Mouse (Mus musculus) megakaryocyte, embryonic 14.5 days (primary cell): ENCODE measurements around the gene Cmtm8.

Experiments
- FLI1 ChIP-seq: IDR thresholded peaks from 2 replicates; pipeline ENCODE4 v1.6.1; 2012; ENCODE audit warnings: low read length, inconsistent platforms, mixed read lengths
- GATA1 ChIP-seq: IDR thresholded peaks from 3 replicates; pipeline ENCODE4 v1.6.1; 2012; ENCODE audit warnings: mixed read lengths, low read length, inconsistent platforms, borderline replicate concordance

- no peak for TF ChIP-seq GATA1
- no peak for TF ChIP-seq FLI1
These were observed 42.2 kb upstream of the Cmtm8 start for GRCm38 (mm10) chr9:114885991-114886662.
